In the genomic region with DNA sequence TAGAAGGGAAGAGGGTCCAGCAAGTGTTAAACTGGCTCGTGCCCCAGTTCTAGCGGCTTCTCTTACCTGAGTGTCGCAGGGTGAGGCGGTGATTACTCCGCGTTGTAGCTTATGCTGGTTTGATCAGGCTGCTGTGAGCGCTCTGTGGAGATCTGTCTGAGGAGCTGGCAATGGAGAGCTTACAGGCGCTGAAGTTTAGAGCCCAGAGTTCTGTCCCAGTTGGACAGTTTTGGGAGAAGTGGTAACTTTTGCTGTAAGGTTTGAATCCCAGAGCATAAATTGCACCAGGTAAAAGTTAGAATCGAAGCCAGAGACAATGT, we compare ENCODE assay signal across 8 mouse cellular contexts. TPM values are rescaled to one million over a fixed set of nuclear protein-coding genes. Genes with fewer than 3 reads are reported as not detected.
A peak's percentile ranks its signal among the peaks of the same experiment; 100 is the strongest.
DNase-seq lines count a peak whose midpoint lies in the region; ATAC-seq and TF ChIP-seq lines count a peak whose summit lies in the region.

No protein-coding gene starts in this region.

- H3K27me3 ChIP-seq in lung, embryonic 15.5 days, result no peaks in the 10 kb centered on the region
- H3K27me3 ChIP-seq in limb, embryonic 10.5 days (ENCODE audit: low read depth, poor library complexity, severe bottlenecking), result no peaks in the 10 kb centered on the region
- no peaks in the 10 kb centered on the region for H3K27me3 ChIP-seq in neural tube, embryonic 15.5 days (replicated peaks)

- peak overlapping the region; percentile 61 for H3K9ac ChIP-seq in lung, embryonic 15.5 days
- peak overlapping the region; percentile 68 for H3K9ac ChIP-seq in neural tube, embryonic 15.5 days (replicated peaks)

- no peak for TF ChIP-seq POLR2A in embryonic fibroblast, embryonic 13.5 days (IDR thresholded peaks at IDR 0.05; ENCODE audit: low read depth, low read length)

- peak overlapping the region; percentile 72 for H3K4me2 ChIP-seq in lung, embryonic 15.5 days
- peak overlapping the region; percentile 84 for H3K4me2 ChIP-seq in neural tube, embryonic 15.5 days

- H3K9me3 ChIP-seq in lung, embryonic 15.5 days, result no peaks in the 10 kb centered on the region
- no peaks in the 10 kb centered on the region for H3K9me3 ChIP-seq in limb, embryonic 10.5 days (replicated peaks)
- no peaks in the 10 kb centered on the region for H3K9me3 ChIP-seq in neural tube, embryonic 15.5 days (replicated peaks)

- H3K4me1 ChIP-seq in lung, embryonic 15.5 days, result peaks cover 30% of the 10 kb centered on the region
- no peaks in the 10 kb centered on the region; the same call in 1 of the 2 replicates for H3K4me1 ChIP-seq in embryonic fibroblast, embryonic 13.5 days (ENCODE audit: control insufficient read depth, insufficient read depth, low read length)
- H3K4me1 ChIP-seq in limb, embryonic 10.5 days, result peaks cover 23% of the 10 kb centered on the region
- H3K4me1 ChIP-seq in neural tube, embryonic 15.5 days, result peaks cover 34% of the 10 kb centered on the region

- ATAC-seq in lung, embryonic 15.5 days (ENCODE audit: borderline replicate concordance, extremely low read depth, low FRiP score, low TSS enrichment), result no peak
- no peak; the same call in none of the 2 replicates for ATAC-seq in neural tube, embryonic 15.5 days (ENCODE audit: low FRiP score)

- TF ChIP-seq CTCF in embryonic fibroblast, embryonic 13.5 days (IDR thresholded peaks at IDR 0.05; ENCODE audit: borderline replicate concordance, insufficient read depth, low read length), result no peak

- peak overlapping the region; percentile 61 for H3K4me3 ChIP-seq in lung, embryonic 15.5 days
- peak overlapping the region; percentile 93 for H3K4me3 ChIP-seq in embryonic fibroblast, embryonic 13.5 days (ENCODE audit: insufficient read depth, low read length)
- H3K4me3 ChIP-seq in limb, embryonic 10.5 days, result peak overlapping the region; percentile 74
- H3K4me3 ChIP-seq in neural tube, embryonic 15.5 days (replicated peaks), result peak overlapping the region; percentile 74

- 12% methylated on average over 9 of the region's 9 CpGs for WGBS in lung, embryonic 15.5 days
- 20% methylated on average over 9 of the region's 9 CpGs for WGBS in limb, embryonic 10.5 days
- WGBS in neural tube, embryonic 15.5 days, result 18% methylated on average over 9 of the region's 9 CpGs

- DNase-seq in lung, postnatal 36 days, result no peak
- DNase-seq in limb, embryonic 10.5 days (ENCODE audit: low spot score), result no peak
- no peak for DNase-seq in urinary bladder, postnatal 14 days (ENCODE audit: low spot score)
- no peak for DNase-seq in frontal cortex, adult 2 months (ENCODE audit: extremely low spot score in 1 of 2, low spot score in 1 of 2)
- DNase-seq in cerebellum, adult 9-11 months, result no peak

- peak overlapping the region; percentile 84 for H3K27ac ChIP-seq in lung, embryonic 15.5 days
- H3K27ac ChIP-seq in embryonic fibroblast, embryonic 13.5 days (ENCODE audit: insufficient read depth, low read length), result no peak overlapping the region
- H3K27ac ChIP-seq in limb, embryonic 10.5 days, result peak overlapping the region; percentile 91
- peak overlapping the region; percentile 90 for H3K27ac ChIP-seq in neural tube, embryonic 15.5 days (replicated peaks)

- H3K36me3 ChIP-seq in lung, embryonic 15.5 days, result no peaks in the 10 kb centered on the region
- H3K36me3 ChIP-seq in limb, embryonic 10.5 days, result no peaks in the 10 kb centered on the region
- no peaks in the 10 kb centered on the region for H3K36me3 ChIP-seq in neural tube, embryonic 15.5 days

RNA-seq across cellular contexts. Expression of gene A130010J15Rik, which starts 5.9 kb away (rescaled TPM):
- polyA plus RNA-seq in lung, embryonic 15.5 days (2015; fragmentation: Nextera tagmentation; extraction: Ambion mirVana), result 13.6 and 14.1 TPM in 2 replicates
- polyA plus RNA-seq in embryonic fibroblast, embryonic 13.5 days (2011; ENCODE audit: insufficient read length, low read depth, missing spikeins), result 5.4 and 10.7 TPM in 2 replicates
- 16.7 and 18.4 TPM in 2 replicates for polyA plus RNA-seq in limb, embryonic 10.5 days (2016; fragmentation: Nextera tagmentation; extraction: Ambion mirVana)
- 9.7 and 11.8 TPM in 2 replicates for polyA plus RNA-seq in neural tube, embryonic 15.5 days (2015; fragmentation: Nextera tagmentation; extraction: Ambion mirVana)
- 3.6 and 4.8 TPM in 2 replicates for polyA plus RNA-seq in frontal cortex, adult 2 months (2012; rRNA removed)

RNA-seq across cellular contexts. Expression of gene Irf6, which starts 20.9 kb away (rescaled TPM):
- polyA plus RNA-seq in lung, embryonic 15.5 days (2015; fragmentation: Nextera tagmentation; extraction: Ambion mirVana), result 14.9 and 15.4 TPM in 2 replicates
- polyA plus RNA-seq in embryonic fibroblast, embryonic 13.5 days (2011; ENCODE audit: insufficient read length, low read depth, missing spikeins), result 0.32 and 1.3 TPM in 2 replicates
- polyA plus RNA-seq in limb, embryonic 10.5 days (2016; fragmentation: Nextera tagmentation; extraction: Ambion mirVana), result 8.0 and 8.9 TPM in 2 replicates
- polyA plus RNA-seq in neural tube, embryonic 15.5 days (2015; fragmentation: Nextera tagmentation; extraction: Ambion mirVana), result 0.70 and 6.3 TPM in 2 replicates
- polyA plus RNA-seq in frontal cortex, adult 2 months (2012; rRNA removed), result 0.84 and 1.9 TPM in 2 replicates

RNA-seq across cellular contexts. Expression of gene Traf3ip3, which starts 27.7 kb away (rescaled TPM):
- polyA plus RNA-seq in lung, embryonic 15.5 days (2015; fragmentation: Nextera tagmentation; extraction: Ambion mirVana), result 2.9 and 3.8 TPM in 2 replicates
- not detected in 2 replicates for polyA plus RNA-seq in embryonic fibroblast, embryonic 13.5 days (2011; ENCODE audit: insufficient read length, low read depth, missing spikeins)
- polyA plus RNA-seq in limb, embryonic 10.5 days (2016; fragmentation: Nextera tagmentation; extraction: Ambion mirVana), result 1.0 and 1.5 TPM in 2 replicates
- 3.8 and 15.9 TPM in 2 replicates for polyA plus RNA-seq in neural tube, embryonic 15.5 days (2015; fragmentation: Nextera tagmentation; extraction: Ambion mirVana)
- 1.00 and 1.6 TPM in 2 replicates for polyA plus RNA-seq in frontal cortex, adult 2 months (2012; rRNA removed)

RNA-seq across cellular contexts. Expression of gene Lamb3, which starts 33.7 kb away (rescaled TPM):
- 38.1 and 43.9 TPM in 2 replicates for polyA plus RNA-seq in lung, embryonic 15.5 days (2015; fragmentation: Nextera tagmentation; extraction: Ambion mirVana)
- not detected in 2 replicates for polyA plus RNA-seq in embryonic fibroblast, embryonic 13.5 days (2011; ENCODE audit: insufficient read length, low read depth, missing spikeins)
- 0.40 and 0.81 TPM in 2 replicates for polyA plus RNA-seq in limb, embryonic 10.5 days (2016; fragmentation: Nextera tagmentation; extraction: Ambion mirVana)
- polyA plus RNA-seq in neural tube, embryonic 15.5 days (2015; fragmentation: Nextera tagmentation; extraction: Ambion mirVana), result 0.59 and 3.8 TPM in 2 replicates
- polyA plus RNA-seq in frontal cortex, adult 2 months (2012; rRNA removed), result 0.99 and 1.0 TPM in 2 replicates

RNA-seq across cellular contexts. Expression of gene Diexf, which starts 43.7 kb away (rescaled TPM):
- polyA plus RNA-seq in lung, embryonic 15.5 days (2015; fragmentation: Nextera tagmentation; extraction: Ambion mirVana), result 7.0 and 7.4 TPM in 2 replicates
- polyA plus RNA-seq in embryonic fibroblast, embryonic 13.5 days (2011; ENCODE audit: insufficient read length, low read depth, missing spikeins), result 22.3 and 25.4 TPM in 2 replicates
- polyA plus RNA-seq in limb, embryonic 10.5 days (2016; fragmentation: Nextera tagmentation; extraction: Ambion mirVana), result 10.1 and 11.5 TPM in 2 replicates
- polyA plus RNA-seq in neural tube, embryonic 15.5 days (2015; fragmentation: Nextera tagmentation; extraction: Ambion mirVana), result 7.8 TPM in 2 replicates
- 17.9 and 18.5 TPM in 2 replicates for polyA plus RNA-seq in frontal cortex, adult 2 months (2012; rRNA removed)
